Mouse (Mus musculus): Measurements from ENCODE around the gene Slc22a3. TPM values are rescaled to one million over a fixed set of nuclear protein-coding genes. Genes with fewer than 3 reads are reported as not detected.

The Slc22a3 gene
- polyA plus RNA-seq, 2 experiments = 0.56 to 0.97 TPM

- TF ChIP-seq EP300 (IDR thresholded peaks at IDR 0.05; ENCODE audit: low read depth) = no peak
- TF ChIP-seq CTCF (IDR thresholded peaks at IDR 0.05; ENCODE audit: low read depth) = no peak
- Histone ChIP-seq H3K9ac (replicated peaks) (no peak overlapping the region), H3K36me3 (replicated peaks; ENCODE audit: control insufficient read depth, insufficient read depth, low read depth) (no peaks in the 10 kb centered on the region), H3K27me3 (ENCODE audit: control insufficient read depth, insufficient read depth, low read length) (peaks cover 24% of the 10 kb centered on the region), H3K27ac (no peak overlapping the region), H3K4me2 (ENCODE audit: low read depth) (no peak overlapping the region), H3K9me3 (ENCODE audit: control insufficient read depth, low read length) (no peaks in the 10 kb centered on the region), H3K4me1 (replicated peaks; ENCODE audit: control insufficient read depth in 2 of 2, insufficient read depth in 2 of 2, low read length in 1 of 2) (peaks cover 0 to 8% of the 10 kb centered on the region in 2 experiments; a peak in 2 of 4 replicates), H3K4me3 (ENCODE audit: insufficient read depth in 1 of 2, low read depth in 2 of 2, low read length in 2 of 2) (no peak overlapping the region)
- DNase-seq (ENCODE audit: low read depth in 3 of 3, low spot score in 3 of 3) = no peak
- no peak for ATAC-seq (ENCODE audit: insufficient read depth)
- 33% methylated on average over 7 of the region's 7 CpGs for WGBS (ENCODE audit: insufficient replicate concordance)
Measured at GRCm38 (mm10) chr17:12508376-12508775, 872 bp upstream of the Slc22a3 start.

- Histone ChIP-seq H3K27me3 (ENCODE audit: control insufficient read depth, insufficient read depth, low read length) (peaks cover 24% of the 10 kb centered on the region), H3K9ac (replicated peaks) (no peak overlapping the region), H3K9me3 (ENCODE audit: control insufficient read depth, low read length) (no peaks in the 10 kb centered on the region), H3K36me3 (replicated peaks; ENCODE audit: control insufficient read depth, insufficient read depth, low read depth) (no peaks in the 10 kb centered on the region), H3K27ac (no peak overlapping the region), H3K4me3 (ENCODE audit: insufficient read depth in 1 of 2, low read depth in 2 of 2, low read length in 2 of 2) (peak overlapping the region; percentile 43 to 45), H3K4me2 (ENCODE audit: low read depth) (peak overlapping the region; percentile 55), H3K4me1 (replicated peaks; ENCODE audit: control insufficient read depth in 2 of 2, insufficient read depth in 2 of 2, low read length in 1 of 2) (peaks cover 0 to 8% of the 10 kb centered on the region in 2 experiments; a peak in 2 of 4 replicates)
- TF ChIP-seq CTCF (IDR thresholded peaks at IDR 0.05; ENCODE audit: low read depth) (no peak), EP300 (IDR thresholded peaks at IDR 0.05; ENCODE audit: low read depth) (no peak)
- ATAC-seq (ENCODE audit: insufficient read depth) (peak; percentile 35; the same call in 1 of the 2 replicates), DNase-seq (ENCODE audit: low read depth in 3 of 3, low spot score in 3 of 3) (no peak)
- WGBS (ENCODE audit: insufficient replicate concordance) = under 1% methylated on average over 52 of the region's 65 CpGs
Measured at GRCm38 (mm10) chr17:12506903-12507563, 471 bp downstream of the Slc22a3 start.

- Histone ChIP-seq H3K27me3 (ENCODE audit: control insufficient read depth, insufficient read depth, low read length) (peaks cover 24% of the 10 kb centered on the region), H3K4me1 (replicated peaks; ENCODE audit: control insufficient read depth in 2 of 2, insufficient read depth in 2 of 2, low read length in 1 of 2) (peaks cover 0 to 8% of the 10 kb centered on the region in 2 experiments; a peak in 2 of 4 replicates), H3K9ac (replicated peaks) (no peak overlapping the region), H3K27ac (no peak overlapping the region), H3K4me3 (ENCODE audit: insufficient read depth in 1 of 2, low read depth in 2 of 2, low read length in 2 of 2) (no peak overlapping the region), H3K36me3 (replicated peaks; ENCODE audit: control insufficient read depth, insufficient read depth, low read depth) (no peaks in the 10 kb centered on the region), H3K9me3 (ENCODE audit: control insufficient read depth, low read length) (no peaks in the 10 kb centered on the region), H3K4me2 (ENCODE audit: low read depth) (peak overlapping the region; percentile 55)
- 14% methylated on average over 6 of the region's 6 CpGs for WGBS (ENCODE audit: insufficient replicate concordance)
- TF ChIP-seq CTCF (IDR thresholded peaks at IDR 0.05; ENCODE audit: low read depth) (no peak), EP300 (IDR thresholded peaks at IDR 0.05; ENCODE audit: low read depth) (no peak)
- DNase-seq (ENCODE audit: low read depth in 3 of 3, low spot score in 3 of 3) (no peak), ATAC-seq (ENCODE audit: insufficient read depth) (no peak)
Measured at GRCm38 (mm10) chr17:12505708-12506107, 1.8 kb downstream of the Slc22a3 start.

- Histone ChIP-seq H3K9ac (replicated peaks) (no peak overlapping the region), H3K4me3 (ENCODE audit: insufficient read depth in 1 of 2, low read depth in 2 of 2, low read length in 2 of 2) (no peak overlapping the region), H3K36me3 (replicated peaks; ENCODE audit: control insufficient read depth, insufficient read depth, low read depth) (no peaks in the 10 kb centered on the region), H3K27me3 (ENCODE audit: control insufficient read depth, insufficient read depth, low read length) (no peaks in the 10 kb centered on the region), H3K9me3 (ENCODE audit: control insufficient read depth, low read length) (no peaks in the 10 kb centered on the region), H3K4me2 (ENCODE audit: low read depth) (no peak overlapping the region), H3K27ac (no peak overlapping the region), H3K4me1 (replicated peaks; ENCODE audit: control insufficient read depth in 2 of 2, insufficient read depth in 2 of 2, low read length in 1 of 2) (no peaks in the 10 kb centered on the region)
- WGBS (ENCODE audit: insufficient replicate concordance) = 42% methylated on average over 8 of the region's 8 CpGs
- no peak for TF ChIP-seq CTCF (IDR thresholded peaks at IDR 0.05; ENCODE audit: low read depth)
- TF ChIP-seq EP300 (IDR thresholded peaks at IDR 0.05; ENCODE audit: low read depth) = no peak
- ATAC-seq (ENCODE audit: insufficient read depth) = no peak
- DNase-seq (ENCODE audit: low read depth in 3 of 3, low spot score in 3 of 3) = no peak
Measured at GRCm38 (mm10) chr17:12499426-12499825, 8.1 kb downstream of the Slc22a3 start.

- Histone ChIP-seq H3K27ac (no peak overlapping the region), H3K36me3 (replicated peaks; ENCODE audit: control insufficient read depth, insufficient read depth, low read depth) (no peaks in the 10 kb centered on the region), H3K4me3 (ENCODE audit: insufficient read depth in 1 of 2, low read depth in 2 of 2, low read length in 2 of 2) (no peak overlapping the region), H3K4me2 (ENCODE audit: low read depth) (no peak overlapping the region), H3K9me3 (ENCODE audit: control insufficient read depth, low read length) (no peaks in the 10 kb centered on the region), H3K9ac (replicated peaks) (no peak overlapping the region), H3K4me1 (replicated peaks; ENCODE audit: control insufficient read depth in 2 of 2, insufficient read depth in 2 of 2, low read length in 1 of 2) (no peaks in the 10 kb centered on the region), H3K27me3 (ENCODE audit: control insufficient read depth, insufficient read depth, low read length) (no peaks in the 10 kb centered on the region)
- DNase-seq (ENCODE audit: low read depth in 3 of 3, low spot score in 3 of 3) = no peak
- 23% methylated on average over 3 of the region's 3 CpGs for WGBS (ENCODE audit: insufficient replicate concordance)
- no peak for TF ChIP-seq EP300 (IDR thresholded peaks at IDR 0.05; ENCODE audit: low read depth)
- TF ChIP-seq CTCF (IDR thresholded peaks at IDR 0.05; ENCODE audit: low read depth) = no peak
- no peak for ATAC-seq (ENCODE audit: insufficient read depth)
Measured at GRCm38 (mm10) chr17:12495558-12495957, 11.9 kb downstream of the Slc22a3 start.
